Mouse (Mus musculus): ENCODE measurements around the gene Antxr1. TPM values are rescaled to one million over a fixed set of nuclear protein-coding genes. Genes with fewer than 3 reads are reported as not detected.

The Antxr1 gene
- polyA plus RNA-seq, 1 experiment from 2014 or later = 7.7 TPM

DNA sequence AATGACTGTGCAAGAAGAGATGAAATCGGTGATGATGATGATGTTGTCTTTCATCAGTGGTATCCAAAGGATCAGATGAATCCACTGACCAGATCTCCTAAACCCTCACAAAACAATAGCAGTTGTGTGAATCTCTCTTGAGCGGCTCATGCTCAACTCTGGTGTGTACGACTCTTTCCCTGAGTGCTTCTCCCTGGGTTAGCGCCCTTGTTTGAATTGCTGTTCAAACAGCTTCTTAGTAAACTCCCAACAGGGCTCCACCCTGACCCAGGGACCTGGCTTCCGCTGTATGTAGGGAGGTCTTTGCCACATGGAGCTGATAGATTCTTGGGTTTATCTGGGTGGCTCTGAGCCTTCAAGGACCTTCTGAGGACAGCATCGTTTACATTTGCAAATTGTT is 212.2 kb downstream of the Antxr1 start:
- no peaks in the 10 kb centered on the region for H3K27me3 ChIP-seq (ENCODE audit: control insufficient read depth, insufficient read depth, low read length)
- H3K4me1 ChIP-seq (ENCODE audit: control insufficient read depth, insufficient read depth, low read length) = no peaks in the 10 kb centered on the region
- H3K27ac ChIP-seq (ENCODE audit: low read depth, low read length) = no peak overlapping the region
- no peak overlapping the region for H3K4me3 ChIP-seq (ENCODE audit: low read length)
- H3K36me3 ChIP-seq (ENCODE audit: control insufficient read depth, insufficient read depth, low read length) = no peaks in the 10 kb centered on the region
- H3K4me2 ChIP-seq (replicated peaks; ENCODE audit: low read depth, low read length) = no peak overlapping the region
- no peaks in the 10 kb centered on the region for H3K9me3 ChIP-seq (ENCODE audit: control insufficient read depth, low read length)
- ATAC-seq (ENCODE audit: low FRiP score, low TSS enrichment) = no peak
- H3K9ac ChIP-seq (ENCODE audit: low read depth, low read length) = no peak overlapping the region
- 89% methylated on average over 6 of the region's 6 CpGs for WGBS

DNA sequence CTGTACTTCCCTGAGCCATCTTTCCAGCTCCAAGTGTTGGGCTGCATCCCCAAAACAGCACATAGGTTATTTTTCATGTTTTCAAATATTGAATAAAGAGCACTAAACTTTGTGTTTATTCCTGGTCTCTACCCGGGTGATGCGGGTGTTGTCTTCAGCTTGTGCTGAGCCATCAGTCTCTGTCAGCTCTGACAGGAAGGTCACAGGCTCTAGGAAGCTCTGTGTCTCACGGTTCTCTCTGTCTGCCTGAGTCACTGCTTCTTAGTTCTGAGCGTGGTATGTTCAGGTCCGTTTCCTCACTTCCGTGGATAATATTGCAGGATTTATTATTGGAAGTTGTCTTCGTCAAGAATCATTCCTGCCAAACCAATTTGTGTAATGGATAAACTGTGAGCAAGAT is 213.7 kb downstream of the Antxr1 start:
- 83% methylated on average over 7 of the region's 7 CpGs for WGBS
- Histone ChIP-seq H3K36me3 (ENCODE audit: control insufficient read depth, insufficient read depth, low read length) (no peaks in the 10 kb centered on the region), H3K9ac (ENCODE audit: low read depth, low read length) (no peak overlapping the region), H3K9me3 (ENCODE audit: control insufficient read depth, low read length) (no peaks in the 10 kb centered on the region), H3K27me3 (ENCODE audit: control insufficient read depth, insufficient read depth, low read length) (no peaks in the 10 kb centered on the region), H3K4me2 (replicated peaks; ENCODE audit: low read depth, low read length) (no peak overlapping the region), H3K4me3 (ENCODE audit: low read length) (no peak overlapping the region), H3K4me1 (ENCODE audit: control insufficient read depth, insufficient read depth, low read length) (no peaks in the 10 kb centered on the region), H3K27ac (ENCODE audit: low read depth, low read length) (no peak overlapping the region)
- no peak for ATAC-seq (ENCODE audit: low FRiP score, low TSS enrichment)

- no peaks in the 10 kb centered on the region for H3K9me3 ChIP-seq (ENCODE audit: control insufficient read depth, low read length)
- no peaks in the 10 kb centered on the region for H3K4me1 ChIP-seq (ENCODE audit: control insufficient read depth, insufficient read depth, low read length)
- H3K4me2 ChIP-seq (replicated peaks; ENCODE audit: low read depth, low read length) = no peak overlapping the region
- no peak for ATAC-seq (ENCODE audit: low FRiP score, low TSS enrichment)
- H3K36me3 ChIP-seq (ENCODE audit: control insufficient read depth, insufficient read depth, low read length) = no peaks in the 10 kb centered on the region
- H3K27ac ChIP-seq (ENCODE audit: low read depth, low read length) = no peak overlapping the region
- no peak overlapping the region for H3K4me3 ChIP-seq (ENCODE audit: low read length)
- no peaks in the 10 kb centered on the region for H3K27me3 ChIP-seq (ENCODE audit: control insufficient read depth, insufficient read depth, low read length)
- no peak overlapping the region for H3K9ac ChIP-seq (ENCODE audit: low read depth, low read length)
- WGBS = 91% methylated on average over 6 of the region's 6 CpGs
These were observed 215.0 kb downstream of the Antxr1 start for GRCm38 (mm10) chr6:87120661-87121060.

GRCm38 (mm10) chr6:87119975-87120374 is 215.6 kb downstream of the Antxr1 start:
- H3K4me1 ChIP-seq (ENCODE audit: control insufficient read depth, insufficient read depth, low read length) = no peaks in the 10 kb centered on the region
- no peak for ATAC-seq (ENCODE audit: low FRiP score, low TSS enrichment)

DNA sequence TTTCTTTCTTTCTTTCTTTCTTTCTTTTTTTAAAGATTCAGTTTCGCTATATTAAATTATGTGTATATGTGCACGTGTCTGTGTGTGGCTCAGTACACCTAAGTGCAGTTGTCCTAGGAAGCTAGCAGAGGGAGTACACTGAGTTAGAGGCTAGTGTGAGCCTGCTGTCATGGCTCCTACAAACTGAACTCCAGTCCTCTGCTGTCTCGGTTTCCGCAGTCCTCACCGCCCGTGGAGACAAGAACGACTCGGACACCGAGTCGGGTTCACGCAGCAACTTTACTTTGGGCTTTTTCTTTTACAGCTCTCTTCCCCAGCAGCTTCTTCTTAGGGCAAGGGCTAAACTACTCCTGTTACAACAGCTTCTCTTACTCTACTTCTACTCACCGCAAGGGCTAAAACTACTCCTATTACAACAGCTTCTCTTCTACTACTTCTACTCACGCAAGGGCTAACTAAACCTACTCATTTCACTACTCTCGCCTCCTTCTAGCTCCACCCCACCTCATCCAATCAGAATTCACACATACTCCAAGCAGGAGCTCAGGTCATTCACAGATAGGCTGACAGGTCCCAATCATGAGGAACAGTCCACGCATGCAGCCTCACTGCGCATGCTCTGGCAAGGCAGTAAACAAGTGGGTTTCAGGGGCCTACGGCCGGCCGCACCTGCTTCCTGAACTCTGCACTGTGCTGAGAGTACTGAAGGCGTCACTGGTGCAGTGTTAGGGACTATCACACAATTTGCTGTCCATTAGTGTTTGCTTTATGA is 216.4 kb downstream of the Antxr1 start:
- no peak overlapping the region for H3K4me3 ChIP-seq (ENCODE audit: low read length)
- no peaks in the 10 kb centered on the region for H3K36me3 ChIP-seq (ENCODE audit: control insufficient read depth, insufficient read depth, low read length)
- H3K4me2 ChIP-seq (replicated peaks; ENCODE audit: low read depth, low read length) = no peak overlapping the region
- H3K4me1 ChIP-seq (ENCODE audit: control insufficient read depth, insufficient read depth, low read length) = no peaks in the 10 kb centered on the region
- no peaks in the 10 kb centered on the region for H3K27me3 ChIP-seq (ENCODE audit: control insufficient read depth, insufficient read depth, low read length)
- WGBS = 69% methylated on average over 20 of the region's 20 CpGs
- H3K27ac ChIP-seq (ENCODE audit: low read depth, low read length) = no peak overlapping the region
- no peaks in the 10 kb centered on the region for H3K9me3 ChIP-seq (ENCODE audit: control insufficient read depth, low read length)
- ATAC-seq (ENCODE audit: low FRiP score, low TSS enrichment) = no peak
- no peak overlapping the region for H3K9ac ChIP-seq (ENCODE audit: low read depth, low read length)

More at GRCm38 (mm10) chr6:87119975-87120374, 215.6 kb downstream of the Antxr1 start:
- WGBS = 29% methylated on average over 4 of the region's 4 CpGs
- Histone ChIP-seq H3K9ac (ENCODE audit: low read depth, low read length) (no peak overlapping the region), H3K27me3 (ENCODE audit: control insufficient read depth, insufficient read depth, low read length) (no peaks in the 10 kb centered on the region), H3K4me3 (ENCODE audit: low read length) (no peak overlapping the region), H3K9me3 (ENCODE audit: control insufficient read depth, low read length) (no peaks in the 10 kb centered on the region), H3K36me3 (ENCODE audit: control insufficient read depth, insufficient read depth, low read length) (no peaks in the 10 kb centered on the region), H3K27ac (ENCODE audit: low read depth, low read length) (no peak overlapping the region), H3K4me2 (replicated peaks; ENCODE audit: low read depth, low read length) (no peak overlapping the region)

DNA sequence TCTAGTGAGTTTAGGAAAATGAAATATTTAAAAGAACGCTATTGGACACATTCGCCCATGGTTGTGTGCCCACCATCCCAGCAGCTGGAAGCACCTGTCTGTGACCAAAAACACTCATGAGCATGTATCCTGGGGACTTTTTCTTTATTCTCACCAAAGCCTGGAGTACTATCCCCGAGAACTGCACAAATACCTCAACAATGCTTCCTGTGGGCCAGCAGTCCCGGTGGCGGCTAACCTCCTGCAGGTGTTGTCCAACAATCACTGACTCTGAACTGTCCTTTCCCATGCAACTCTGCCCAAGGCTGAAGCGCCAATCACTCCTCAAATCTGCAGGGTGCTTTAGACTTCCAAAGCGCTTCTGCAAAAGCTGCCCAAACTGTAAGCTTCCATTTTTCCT is 219.0 kb downstream of the Antxr1 start:
- H3K4me3 ChIP-seq (ENCODE audit: low read length) = no peak overlapping the region
- 85% methylated on average over 7 of the region's 7 CpGs for WGBS
- H3K27me3 ChIP-seq (ENCODE audit: control insufficient read depth, insufficient read depth, low read length) = no peaks in the 10 kb centered on the region
- no peaks in the 10 kb centered on the region for H3K4me1 ChIP-seq (ENCODE audit: control insufficient read depth, insufficient read depth, low read length)
- no peaks in the 10 kb centered on the region for H3K36me3 ChIP-seq (ENCODE audit: control insufficient read depth, insufficient read depth, low read length)
- H3K9me3 ChIP-seq (ENCODE audit: control insufficient read depth, low read length) = no peaks in the 10 kb centered on the region
- no peak for ATAC-seq (ENCODE audit: low FRiP score, low TSS enrichment)
- H3K4me2 ChIP-seq (replicated peaks; ENCODE audit: low read depth, low read length) = no peak overlapping the region
- no peak overlapping the region for H3K27ac ChIP-seq (ENCODE audit: low read depth, low read length)
- no peak overlapping the region for H3K9ac ChIP-seq (ENCODE audit: low read depth, low read length)

DNA sequence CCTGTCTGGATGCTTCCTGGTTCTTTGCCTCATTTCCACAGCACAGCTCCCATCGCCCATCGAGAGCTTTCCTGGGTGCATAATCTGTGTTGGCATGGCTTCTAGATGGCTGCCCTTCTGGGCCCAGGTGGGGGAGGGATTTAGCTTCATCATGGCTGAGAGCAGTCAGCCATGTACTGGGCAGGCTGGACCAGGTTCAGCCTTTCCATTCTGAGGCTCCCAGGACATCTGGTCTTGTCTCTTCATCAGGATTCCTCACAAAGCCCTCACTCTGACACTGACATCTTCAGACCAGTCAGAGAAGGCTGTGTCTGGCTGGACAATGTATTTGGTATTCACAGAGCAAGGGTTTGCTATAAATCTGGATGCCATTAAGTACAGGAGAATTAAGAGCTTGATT is 219.6 kb downstream of the Antxr1 start:
- WGBS = 94% methylated on average over 2 of the region's 2 CpGs
- H3K4me2 ChIP-seq (replicated peaks; ENCODE audit: low read depth, low read length) = no peak overlapping the region
- no peak overlapping the region for H3K4me3 ChIP-seq (ENCODE audit: low read length)

GRCm38 (mm10) chr6:87112125-87112524 is 223.5 kb downstream of the Antxr1 start:
- Histone ChIP-seq H3K27me3 (ENCODE audit: control insufficient read depth, insufficient read depth, low read length) (no peaks in the 10 kb centered on the region), H3K4me2 (replicated peaks; ENCODE audit: low read depth, low read length) (no peak overlapping the region), H3K4me3 (ENCODE audit: low read length) (no peak overlapping the region), H3K27ac (ENCODE audit: low read depth, low read length) (no peak overlapping the region), H3K9me3 (ENCODE audit: control insufficient read depth, low read length) (no peaks in the 10 kb centered on the region), H3K9ac (ENCODE audit: low read depth, low read length) (no peak overlapping the region), H3K36me3 (ENCODE audit: control insufficient read depth, insufficient read depth, low read length) (no peaks in the 10 kb centered on the region), H3K4me1 (ENCODE audit: control insufficient read depth, insufficient read depth, low read length) (no peaks in the 10 kb centered on the region)
- ATAC-seq (ENCODE audit: low FRiP score, low TSS enrichment) = no peak
- 82% methylated on average over 6 of the region's 6 CpGs for WGBS

More for the DNA sequence above, 219.6 kb downstream of the Antxr1 start:
- Histone ChIP-seq H3K9ac (ENCODE audit: low read depth, low read length) (no peak overlapping the region), H3K27ac (ENCODE audit: low read depth, low read length) (no peak overlapping the region), H3K36me3 (ENCODE audit: control insufficient read depth, insufficient read depth, low read length) (no peaks in the 10 kb centered on the region), H3K4me1 (ENCODE audit: control insufficient read depth, insufficient read depth, low read length) (no peaks in the 10 kb centered on the region), H3K27me3 (ENCODE audit: control insufficient read depth, insufficient read depth, low read length) (no peaks in the 10 kb centered on the region), H3K9me3 (ENCODE audit: control insufficient read depth, low read length) (no peaks in the 10 kb centered on the region)
- ATAC-seq (ENCODE audit: low FRiP score, low TSS enrichment) = no peak

GRCm38 (mm10) chr6:87111493-87111892 is 224.1 kb downstream of the Antxr1 start:
- Histone ChIP-seq H3K27me3 (ENCODE audit: control insufficient read depth, insufficient read depth, low read length) (no peaks in the 10 kb centered on the region), H3K4me1 (ENCODE audit: control insufficient read depth, insufficient read depth, low read length) (no peaks in the 10 kb centered on the region)
- 94% methylated on average over 1 of the region's 1 CpGs for WGBS

More at GRCm38 (mm10) chr6:87111493-87111892, 224.1 kb downstream of the Antxr1 start:
- no peak for ATAC-seq (ENCODE audit: low FRiP score, low TSS enrichment)
- Histone ChIP-seq H3K9ac (ENCODE audit: low read depth, low read length) (no peak overlapping the region), H3K4me2 (replicated peaks; ENCODE audit: low read depth, low read length) (no peak overlapping the region), H3K4me3 (ENCODE audit: low read length) (no peak overlapping the region), H3K36me3 (ENCODE audit: control insufficient read depth, insufficient read depth, low read length) (no peaks in the 10 kb centered on the region), H3K27ac (ENCODE audit: low read depth, low read length) (no peak overlapping the region), H3K9me3 (ENCODE audit: control insufficient read depth, low read length) (no peaks in the 10 kb centered on the region)
